Mouse (Mus musculus): Measurements from ENCODE around the gene 6720489N17Rik.
"Not testable (repeated sequence)": the region's sequence is repeated elsewhere in the genome, so short reads cannot be mapped to it uniquely, and the experiment has no call there.

The 6720489N17Rik gene

GRCm38 (mm10) chr13:62623577-62624276, at the start of gene 6720489N17Rik:
Gene 6720489N17Rik (minus strand): TSS chr13:62624182.
- peak; percentile 76 for DNase-seq (ENCODE audit: low spot score)

- DNase-seq (ENCODE audit: low spot score) = no peak
Measured at GRCm38 (mm10) chr13:62653369-62653743, 29.4 kb upstream of the 6720489N17Rik start.

- peak; percentile 57 for DNase-seq (ENCODE audit: low spot score)
Measured at GRCm38 (mm10) chr13:62652681-62653368, 28.8 kb upstream of the 6720489N17Rik start.

DNA sequence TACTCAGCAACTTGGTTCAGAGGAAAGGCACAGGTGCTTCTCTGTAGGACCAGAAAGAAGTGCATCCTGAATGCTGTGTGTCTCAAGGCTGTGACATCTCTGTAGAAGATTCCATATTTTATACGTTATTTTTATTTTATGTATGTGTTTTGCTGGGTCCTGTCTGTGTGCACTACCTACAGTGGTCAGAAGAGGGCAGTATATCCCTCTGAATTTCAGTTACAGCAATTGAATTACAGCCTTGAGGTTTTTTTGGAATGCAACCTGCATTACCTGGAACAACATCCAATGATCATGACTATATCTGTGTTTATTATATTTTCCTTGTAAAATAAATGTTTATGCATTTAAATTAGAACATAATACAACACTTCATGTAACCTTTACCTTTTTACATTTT, 3.1 kb upstream of the 6720489N17Rik start:
- peak; percentile 12 for DNase-seq (ENCODE audit: low spot score)

GRCm38 (mm10) chr13:62624277-62624665, 289 bp upstream of the 6720489N17Rik start:
- DNase-seq (ENCODE audit: low spot score) = not testable (repeated sequence)

DNA sequence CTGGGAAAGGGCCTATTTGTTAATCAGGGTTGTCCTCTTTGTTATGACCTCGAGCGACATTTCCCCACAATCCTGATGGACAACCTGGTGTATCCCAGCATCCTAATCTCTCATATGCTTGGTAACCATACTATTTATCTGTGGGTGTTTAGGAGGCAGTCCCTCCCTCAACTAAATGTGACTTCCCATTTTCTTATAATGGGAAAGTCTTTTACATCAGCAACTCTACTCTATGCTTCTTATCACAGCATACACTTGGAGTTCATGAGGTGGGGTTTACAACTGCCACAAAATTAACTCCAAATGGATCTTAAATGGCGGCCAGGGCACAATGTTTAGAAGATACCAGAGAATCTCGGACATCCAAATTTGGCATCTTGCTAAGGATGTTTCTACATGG, 6.5 kb downstream of the 6720489N17Rik start:
- DNase-seq (ENCODE audit: low spot score) = not testable (repeated sequence)

DNA sequence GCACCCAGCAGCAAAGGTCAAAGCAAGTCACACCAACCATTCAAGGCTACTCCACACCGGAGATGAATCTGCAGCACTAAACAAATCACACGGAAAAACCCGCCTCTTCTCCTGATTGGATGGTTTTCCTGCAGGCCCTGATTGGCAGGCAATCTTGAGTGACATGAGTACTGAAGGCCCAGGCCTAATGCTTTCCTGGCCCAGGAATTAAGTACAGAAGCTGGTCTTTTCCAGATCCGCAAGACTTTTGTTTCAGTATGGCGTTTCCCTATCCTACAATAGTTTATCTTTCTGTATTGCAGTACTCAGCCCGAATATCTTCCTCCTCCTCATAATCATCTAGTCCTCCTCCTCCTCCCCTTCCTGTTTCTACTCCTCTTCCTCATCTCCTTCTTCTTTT, 52.9 kb downstream of the 6720489N17Rik start, which contains the start of gene Zfp934:
Gene Zfp934, minus strand, starts transcription at position 101 of the 400 bp plus-strand sequence.
- DNase-seq (ENCODE audit: low spot score) = not testable (repeated sequence)

DNA sequence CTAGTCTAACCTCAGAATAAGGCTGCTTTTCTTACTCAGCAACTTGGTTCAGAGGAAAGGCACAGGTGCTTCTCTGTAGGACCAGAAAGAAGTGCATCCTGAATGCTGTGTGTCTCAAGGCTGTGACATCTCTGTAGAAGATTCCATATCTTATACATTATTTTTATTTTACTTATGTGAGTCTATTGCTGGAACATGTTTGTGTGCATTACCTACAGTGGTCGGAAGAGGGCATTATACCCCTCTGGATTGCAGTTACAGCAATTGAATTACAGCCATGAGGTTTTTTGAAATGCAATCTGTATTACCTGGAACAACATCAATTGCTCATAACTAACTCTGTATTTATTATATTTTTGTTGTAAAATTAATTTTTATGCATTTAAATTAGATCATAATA, 62.3 kb downstream of the 6720489N17Rik start:
- DNase-seq (ENCODE audit: low spot score) = peak; percentile 13

DNA sequence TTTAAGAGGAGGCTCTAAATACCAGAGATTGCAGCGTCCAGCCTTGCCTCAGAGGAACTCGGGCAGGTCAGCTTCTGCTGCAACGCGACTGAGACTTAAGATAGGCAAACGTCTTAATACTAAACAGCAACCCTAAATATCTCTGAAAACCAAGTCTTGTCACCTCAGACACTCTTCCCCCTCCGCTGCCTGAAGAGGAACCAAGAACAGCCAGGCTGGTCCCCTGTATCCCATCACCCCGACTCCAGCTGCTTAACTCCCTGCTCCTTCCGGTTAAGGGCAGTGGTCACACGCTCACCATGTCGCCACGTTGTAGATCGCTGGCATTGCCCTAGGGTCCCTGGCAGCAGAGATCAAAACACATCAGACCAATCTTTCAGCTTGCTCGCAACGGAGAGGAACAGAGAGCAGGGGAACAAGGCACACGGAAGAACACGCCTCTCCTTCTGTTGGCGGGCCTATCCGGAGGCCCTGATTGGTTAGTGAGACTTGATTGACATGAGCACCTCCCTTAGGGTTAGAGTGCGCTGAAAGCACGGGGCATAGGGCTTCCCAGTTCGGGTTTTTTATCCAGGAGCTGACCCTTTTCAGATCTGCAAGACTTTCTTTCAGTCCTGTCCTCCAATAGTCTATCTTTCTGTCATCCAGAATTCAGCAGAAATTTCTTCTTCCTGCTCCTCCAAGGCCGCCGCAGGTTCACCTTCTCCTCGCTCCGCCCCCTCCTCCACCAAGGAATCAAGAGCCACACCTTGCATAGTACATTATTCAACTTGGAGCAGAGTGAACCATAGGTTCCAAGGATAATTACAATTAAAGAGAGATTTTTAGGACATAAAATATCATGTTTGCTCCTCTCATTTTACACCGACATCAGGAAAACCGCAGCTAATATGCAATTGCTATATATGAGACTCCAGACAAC, 65.5 kb downstream of the 6720489N17Rik start, which contains the start of gene Zfp935:
Gene Zfp935, minus strand, starts transcription at position 323 of the 922 bp plus-strand sequence.
- peak; percentile 69 for DNase-seq (ENCODE audit: low spot score)

All from T-cell, adult 2 months (primary cell).